Mouse (Mus musculus) spleen, postnatal 4 days (tissue): Measurements from ENCODE around the gene Cyp27a1.

Experiments
- DNase-seq, 2 experiments: peaks; one replicate each; pipeline ENCODE4 v3.0.0; 2022; ENCODE audit warnings: low spot score in 2 of 2

Gene Cyp27a1

GRCm38 (mm10) chr1:74718113-74718512 lies 4.7 kb downstream of the Cyp27a1 start:
- no peak for DNase-seq

GRCm38 (mm10) chr1:74719281-74719680 lies 5.9 kb downstream of the Cyp27a1 start:
- DNase-seq = no peak

GRCm38 (mm10) chr1:74721657-74722056 lies 8.3 kb downstream of the Cyp27a1 start:
- no peak for DNase-seq

- no peak for DNase-seq
Observed at GRCm38 (mm10) chr1:74723748-74724147, 10.4 kb downstream of the Cyp27a1 start.

- DNase-seq = no peak
Observed at GRCm38 (mm10) chr1:74726114-74726513, 12.7 kb downstream of the Cyp27a1 start.

GRCm38 (mm10) chr1:74726674-74727073 lies 13.3 kb downstream of the Cyp27a1 start:
- DNase-seq = no peak

GRCm38 (mm10) chr1:74728446-74728845 lies 15.1 kb downstream of the Cyp27a1 start:
- no peak for DNase-seq

- DNase-seq = no peak
Observed at GRCm38 (mm10) chr1:74736977-74737376, 23.6 kb downstream of the Cyp27a1 start.

- no peak for DNase-seq
Observed at GRCm38 (mm10) chr1:74737500-74737899, 24.1 kb downstream of the Cyp27a1 start.

- DNase-seq = no peak
Observed at GRCm38 (mm10) chr1:74740846-74741245, 27.5 kb downstream of the Cyp27a1 start.

- no peak for DNase-seq
Observed at GRCm38 (mm10) chr1:74747335-74747734, 34.0 kb downstream of the Cyp27a1 start.

GRCm38 (mm10) chr1:74748643-74749271 lies 35.4 kb downstream of the Cyp27a1 start, which contains the start of gene Prkag3:
TSS of gene Prkag3 (minus strand) at chr1:74749221.
- DNase-seq = peak; percentile 50 to 79

- no peak for DNase-seq
Observed at GRCm38 (mm10) chr1:74749301-74749700, 35.9 kb downstream of the Cyp27a1 start.

- DNase-seq = no peak
Observed at GRCm38 (mm10) chr1:74750683-74751082, 37.3 kb downstream of the Cyp27a1 start.

- no peak for DNase-seq
Observed at GRCm38 (mm10) chr1:74752150-74752549, 38.8 kb downstream of the Cyp27a1 start.

- no peak for DNase-seq
Observed at GRCm38 (mm10) chr1:74752833-74753232, 39.5 kb downstream of the Cyp27a1 start.

GRCm38 (mm10) chr1:74753266-74753974 lies 40.0 kb downstream of the Cyp27a1 start:
- no peak for DNase-seq

GRCm38 (mm10) chr1:74754175-74754785 lies 40.9 kb downstream of the Cyp27a1 start:
- no peak for DNase-seq

- no peak for DNase-seq
Observed at GRCm38 (mm10) chr1:74759773-74760172, 46.4 kb downstream of the Cyp27a1 start.

- DNase-seq = peak; percentile 65 to 83
Observed at GRCm38 (mm10) chr1:74763081-74763480, 49.7 kb downstream of the Cyp27a1 start.

- DNase-seq = no peak
Observed at GRCm38 (mm10) chr1:74770727-74771466, 57.5 kb downstream of the Cyp27a1 start.

- DNase-seq = no peak
Observed at GRCm38 (mm10) chr1:74771467-74771844, 58.1 kb downstream of the Cyp27a1 start.

- DNase-seq = no peak
Observed at GRCm38 (mm10) chr1:74771845-74771930, 58.3 kb downstream of the Cyp27a1 start, which contains the start of gene Wnt6. TSS of gene Wnt6 (plus strand) at chr1:74771892.
